Mouse (Mus musculus) spleen, adult 2 months (tissue): ENCODE measurements at regions not wholly inside any gene's neighbourhood (a gene's known extent, or its start where the extent isn't known, plus 50 kb on each side); places are given as distances from the start of the nearest gene placed in this dataset.

Source experiments
- CTCF ChIP-seq: fragments of 200-500 bp; IDR thresholded peaks from 2 replicates; pipeline ENCODE4 v1.5.1; 2011; ENCODE audit warnings: mild to moderate bottlenecking, inconsistent platforms; ENCODE audit not compliant: insufficient read depth, insufficient read length, insufficient replicate concordance; ENCODE audit errors: extremely low read depth
- POLR2A ChIP-seq: fragments of 200-500 bp; IDR thresholded peaks from 2 replicates; pipeline ENCODE4 v1.6.1; 2011; ENCODE audit warnings: low read depth, low read length, inconsistent platforms

DNA sequence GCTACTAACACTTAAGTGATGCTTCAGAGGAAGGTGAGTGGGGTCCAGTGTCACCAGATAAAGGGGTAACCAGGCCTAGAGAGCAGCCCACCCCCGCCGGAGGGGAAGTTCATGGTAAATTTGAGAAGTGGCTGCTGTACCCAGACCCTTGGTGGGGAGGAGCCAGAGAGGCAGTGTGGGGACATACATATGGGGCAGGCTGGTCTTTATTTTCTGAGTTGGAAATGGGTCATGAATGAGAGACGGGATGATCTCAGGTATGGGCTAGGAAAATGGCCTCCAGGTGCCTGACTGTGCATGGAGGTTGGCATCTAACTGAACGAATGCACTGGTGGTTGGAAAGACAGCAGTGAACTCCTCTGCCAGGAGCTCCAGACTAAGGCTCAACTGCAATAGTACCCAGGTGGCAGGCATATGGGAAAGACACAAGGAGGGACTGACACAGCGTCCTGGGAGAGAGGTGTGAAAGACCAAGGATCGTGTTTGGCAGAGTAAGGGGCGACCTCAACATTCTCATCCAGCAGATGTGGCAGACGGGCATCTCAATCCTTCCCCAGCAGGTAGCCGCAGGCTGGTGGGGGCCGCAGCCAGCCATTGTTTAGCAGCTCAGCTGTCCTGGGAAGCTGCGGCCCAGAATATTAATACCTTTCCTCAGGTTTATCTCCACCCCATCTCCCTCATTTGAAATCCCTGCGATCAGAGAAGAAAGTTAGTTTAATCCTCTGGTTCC is 387.7 kb downstream of the Rps24 start:
- TF ChIP-seq POLR2A: no peak
- TF ChIP-seq CTCF: no peak
